Mouse (Mus musculus) forebrain, embryonic 10.5 days (tissue): ENCODE measurements around the gene Ggta1. TPM values are rescaled to one million over a fixed set of nuclear protein-coding genes. Genes with fewer than 3 reads are reported as not detected.

ENCODE experiments used
- DNase-seq: peaks from one replicate; pipeline ENCODE4 v3.0.0-alpha.2; 2017; ENCODE audit warnings: low spot score; ENCODE audit errors: extremely low spot score
- H3K27ac ChIP-seq: fragments of 300-500 bp; sonication (generic); 2 replicates; pipeline ENCODE4 v1.5.1; 2016; ENCODE audit warnings: mild to moderate bottlenecking
- H3K27me3 ChIP-seq: fragments of 300-500 bp; sonication (generic); 2 replicates; pipeline ENCODE4 v1.6.1; 2016; ENCODE audit warnings: mild to moderate bottlenecking; ENCODE audit not compliant: poor library complexity, severe bottlenecking
- H3K36me3 ChIP-seq: fragments of 300-500 bp; sonication (generic); replicated peaks from 2 replicates; pipeline ENCODE4 v1.6.1; 2016; ENCODE audit warnings: mild to moderate bottlenecking, moderate library complexity
- H3K4me1 ChIP-seq: fragments of 300-500 bp; sonication (generic); 2 replicates; pipeline ENCODE4 v1.6.1; 2016
- H3K4me3 ChIP-seq: fragments of 300-500 bp; sonication (generic); 2 replicates; pipeline ENCODE4 v1.5.1; 2016; ENCODE audit warnings: mild to moderate bottlenecking, moderate library complexity
- H3K9me3 ChIP-seq: fragments of 300-500 bp; sonication (generic); 2 replicates; pipeline ENCODE4 v1.6.1; 2016; ENCODE audit warnings: mild to moderate bottlenecking, moderate library complexity
- WGBS: fragments of 180-500 bp; shearing (Covaris S2); methylation state at CpG from one replicate; pipeline ENCODE4 v1.1.7; 2016; 5-methylcytosine and 5-hydroxymethylcytosine counted together
- polyA plus RNA-seq: library from polyadenylated mRNA; unstranded; fragments of >200 nt; fragmentation: Nextera tagmentation; extraction: Ambion mirVana; gene quantifications from 2 replicates; pipeline ENCODE4 v1.2.1, GENCODE M21; 2016

The Ggta1 gene
- polyA plus RNA-seq = 6.4 TPM in 2 replicates

DNA sequence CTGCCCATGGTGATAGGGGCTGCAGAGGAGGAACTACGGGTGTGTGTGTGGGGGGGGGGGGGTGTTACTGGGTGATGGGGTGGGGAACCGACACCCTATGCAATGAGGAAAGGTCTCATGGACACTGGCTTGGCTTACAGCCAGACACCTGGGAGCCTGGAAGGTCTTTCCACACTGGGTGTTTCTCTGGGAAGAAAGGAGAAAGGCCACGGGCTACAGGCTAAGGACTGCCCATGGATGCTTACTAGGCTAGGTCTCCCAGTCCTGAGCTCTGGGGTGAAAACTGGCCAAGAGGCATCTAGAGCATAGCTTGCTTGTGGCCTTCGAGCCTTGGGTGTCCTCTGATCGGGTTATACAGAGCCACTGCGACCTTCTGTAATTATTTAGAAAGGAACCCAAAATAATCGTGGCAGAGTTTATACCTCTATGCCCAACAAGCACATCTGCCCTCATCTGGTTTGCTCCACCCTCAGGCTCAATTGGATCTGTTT is at the start of gene Ggta1:
TSS of gene Ggta1 (minus strand) at position 441 of the 491 bp plus-strand sequence.
- Histone ChIP-seq H3K27me3 (peaks cover 24% of the 10 kb centered on the region), H3K36me3 (no peaks in the 10 kb centered on the region), H3K9me3 (no peaks in the 10 kb centered on the region), H3K4me1 (peaks cover 45% of the 10 kb centered on the region), H3K27ac (peak within 1 kb of the TSS; percentile 89), H3K4me3 (peak within 1 kb of the TSS; percentile 71)
- WGBS = 21% methylated on average over 7 of the region's 7 CpGs
- peak; percentile 44 for DNase-seq

DNA sequence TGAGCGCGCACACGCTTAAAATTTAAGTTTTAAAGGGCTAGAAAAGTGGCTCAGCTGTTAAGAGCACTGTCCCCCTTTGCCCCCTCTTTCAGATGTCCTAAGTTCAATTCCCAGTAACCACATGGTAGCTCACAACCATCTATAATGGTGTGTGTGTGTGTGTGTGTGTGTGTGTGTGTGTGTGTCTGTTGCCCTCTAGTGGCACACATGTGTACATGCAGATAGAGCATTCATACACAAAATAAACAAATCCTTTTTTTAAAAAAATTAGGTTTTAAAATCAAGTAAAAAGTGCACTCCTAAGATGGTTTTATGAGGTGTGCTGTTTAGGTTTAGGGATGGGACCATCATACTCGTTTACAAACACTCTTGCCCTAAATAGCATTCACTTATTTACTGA is 49.2 kb upstream of the Ggta1 start:
- Histone ChIP-seq H3K36me3 (no peaks in the 10 kb centered on the region), H3K9me3 (no peaks in the 10 kb centered on the region), H3K4me3 (no peak overlapping the region), H3K4me1 (peaks cover 33% of the 10 kb centered on the region), H3K27ac (no peak overlapping the region), H3K27me3 (no peaks in the 10 kb centered on the region)
- no peak for DNase-seq
- WGBS = 96% methylated on average over 4 of the region's 4 CpGs

GRCm38 (mm10) chr2:35510920-35511319 is 47.9 kb upstream of the Ggta1 start:
- 71% methylated on average over 1 of the region's 1 CpGs for WGBS
- Histone ChIP-seq H3K4me3 (no peak overlapping the region), H3K4me1 (peaks cover 45% of the 10 kb centered on the region), H3K36me3 (no peaks in the 10 kb centered on the region), H3K27me3 (no peaks in the 10 kb centered on the region), H3K9me3 (no peaks in the 10 kb centered on the region), H3K27ac (no peak overlapping the region)
- DNase-seq = no peak

GRCm38 (mm10) chr2:35509888-35510287 is 46.9 kb upstream of the Ggta1 start:
- Histone ChIP-seq H3K27ac (no peak overlapping the region), H3K27me3 (no peaks in the 10 kb centered on the region), H3K9me3 (no peaks in the 10 kb centered on the region), H3K4me1 (peaks cover 45% of the 10 kb centered on the region), H3K36me3 (no peaks in the 10 kb centered on the region), H3K4me3 (no peak overlapping the region)
- 69% methylated on average over 4 of the region's 4 CpGs for WGBS
- no peak for DNase-seq

DNA sequence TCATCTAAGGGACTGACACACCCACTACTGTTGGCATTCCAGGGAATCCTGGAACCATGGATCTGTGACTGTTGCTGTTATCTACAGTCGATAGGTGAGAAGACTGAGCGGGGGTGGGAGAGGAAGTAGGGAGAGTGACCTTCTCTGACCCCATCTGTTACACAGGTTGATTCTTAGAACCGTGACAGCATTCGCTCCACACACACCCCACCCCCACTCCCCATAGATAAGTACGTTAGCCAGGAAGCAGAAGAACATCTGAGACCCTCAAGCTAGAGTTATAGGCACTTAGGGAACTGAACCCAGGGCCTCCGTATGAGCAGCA is 46.3 kb upstream of the Ggta1 start:
- H3K4me1 ChIP-seq = peaks cover 45% of the 10 kb centered on the region
- H3K36me3 ChIP-seq = no peaks in the 10 kb centered on the region
- DNase-seq = no peak
- H3K4me3 ChIP-seq = no peak overlapping the region
- H3K27ac ChIP-seq = no peak overlapping the region
- H3K9me3 ChIP-seq = no peaks in the 10 kb centered on the region
- 47% methylated on average over 6 of the region's 6 CpGs for whole genome bisulfite sequencing
- no peaks in the 10 kb centered on the region for H3K27me3 ChIP-seq

GRCm38 (mm10) chr2:35508597-35509342 is 45.7 kb upstream of the Ggta1 start:
- WGBS = 66% methylated on average over 10 of the region's 10 CpGs
- H3K4me3 ChIP-seq = no peak overlapping the region

DNA sequence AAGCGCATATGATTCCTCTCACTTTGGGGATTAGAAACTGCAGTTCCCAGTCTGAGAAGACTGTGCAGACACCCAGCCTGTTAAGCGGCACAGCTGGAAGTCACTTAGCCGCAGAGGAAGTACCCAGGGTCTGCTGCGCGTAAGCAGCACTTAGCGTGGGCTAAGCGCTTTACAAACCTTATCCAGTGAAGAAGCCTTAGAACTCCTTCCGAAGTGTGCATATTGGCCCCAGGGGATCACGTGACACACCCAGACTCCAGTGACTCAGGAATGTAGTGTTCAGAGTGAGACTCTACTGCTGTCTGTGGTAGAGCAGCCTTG is 44.1 kb upstream of the Ggta1 start:
- Histone ChIP-seq H3K4me1 (peaks cover 61% of the 10 kb centered on the region), H3K27ac (no peak overlapping the region), H3K27me3 (no peaks in the 10 kb centered on the region), H3K36me3 (no peaks in the 10 kb centered on the region), H3K9me3 (no peaks in the 10 kb centered on the region), H3K4me3 (no peak overlapping the region)
- no peak for DNase-seq
- 48% methylated on average over 9 of the region's 9 CpGs for WGBS

More at GRCm38 (mm10) chr2:35508597-35509342, 45.7 kb upstream of the Ggta1 start:
- Histone ChIP-seq H3K27ac (no peak overlapping the region), H3K27me3 (no peaks in the 10 kb centered on the region), H3K4me1 (peaks cover 45% of the 10 kb centered on the region), H3K36me3 (no peaks in the 10 kb centered on the region), H3K9me3 (no peaks in the 10 kb centered on the region)
- no peak for DNase-seq

- Histone ChIP-seq H3K4me1 (peaks cover 66% of the 10 kb centered on the region), H3K36me3 (no peaks in the 10 kb centered on the region), H3K27me3 (no peaks in the 10 kb centered on the region), H3K4me3 (no peak overlapping the region), H3K27ac (no peak overlapping the region), H3K9me3 (no peaks in the 10 kb centered on the region)
- DNase-seq = no peak
- WGBS = 59% methylated on average over 6 of the region's 6 CpGs
These were observed 43.5 kb upstream of the Ggta1 start for GRCm38 (mm10) chr2:35506311-35507190.

DNA sequence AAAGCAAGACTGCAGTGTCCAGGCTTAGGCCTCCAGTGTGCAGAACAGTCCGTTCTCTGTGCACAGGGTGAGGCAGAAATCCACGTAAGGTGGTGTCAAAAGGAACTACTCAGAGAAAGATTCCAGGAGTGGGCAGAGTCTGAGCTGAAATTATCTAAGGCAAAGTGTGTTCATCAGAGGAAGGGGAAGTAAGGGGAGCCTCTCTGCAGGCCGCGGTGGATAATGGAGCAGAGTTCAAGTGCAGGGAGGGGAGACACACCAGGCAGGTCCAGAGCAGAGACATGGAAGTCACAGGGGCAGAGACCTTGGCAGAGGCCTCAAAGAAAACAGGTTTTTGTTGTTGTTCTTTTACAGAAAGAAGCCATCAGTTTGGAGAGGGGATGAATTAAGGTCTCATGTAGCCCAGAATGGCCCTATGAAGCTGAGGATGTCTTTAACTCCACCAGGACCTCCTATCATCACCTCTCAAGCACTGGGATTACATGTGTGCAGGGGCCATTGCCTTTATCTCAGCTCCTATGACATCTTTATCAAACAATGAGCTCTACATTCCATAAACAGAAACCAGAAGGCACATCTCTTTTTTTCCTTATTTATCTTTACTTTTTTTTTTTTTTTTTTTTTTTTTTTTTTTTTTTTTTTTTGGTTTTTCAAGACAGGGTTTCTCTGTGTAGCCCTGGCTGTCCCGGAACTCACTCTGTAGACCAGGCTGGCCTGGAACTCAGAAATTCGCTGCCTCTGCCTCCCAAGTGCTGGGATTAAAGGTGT is 42.7 kb upstream of the Ggta1 start:
- H3K9me3 ChIP-seq = no peaks in the 10 kb centered on the region
- H3K4me3 ChIP-seq = no peak overlapping the region
- no peak overlapping the region for H3K27ac ChIP-seq
- no peaks in the 10 kb centered on the region for H3K27me3 ChIP-seq
- 84% methylated on average over 6 of the region's 6 CpGs for WGBS
- no peaks in the 10 kb centered on the region for H3K36me3 ChIP-seq
- peaks cover 63% of the 10 kb centered on the region for H3K4me1 ChIP-seq
- no peak for DNase-seq

- WGBS = 76% methylated on average over 7 of the region's 7 CpGs
- no peak for DNase-seq
- Histone ChIP-seq H3K4me1 (peaks cover 56% of the 10 kb centered on the region), H3K27ac (peak overlapping the region; percentile 32; the same call in 1 of the 2 replicates), H3K36me3 (no peaks in the 10 kb centered on the region), H3K27me3 (no peaks in the 10 kb centered on the region), H3K4me3 (no peak overlapping the region), H3K9me3 (no peaks in the 10 kb centered on the region)
These were observed 41.4 kb upstream of the Ggta1 start for GRCm38 (mm10) chr2:35504417-35504776.

DNA sequence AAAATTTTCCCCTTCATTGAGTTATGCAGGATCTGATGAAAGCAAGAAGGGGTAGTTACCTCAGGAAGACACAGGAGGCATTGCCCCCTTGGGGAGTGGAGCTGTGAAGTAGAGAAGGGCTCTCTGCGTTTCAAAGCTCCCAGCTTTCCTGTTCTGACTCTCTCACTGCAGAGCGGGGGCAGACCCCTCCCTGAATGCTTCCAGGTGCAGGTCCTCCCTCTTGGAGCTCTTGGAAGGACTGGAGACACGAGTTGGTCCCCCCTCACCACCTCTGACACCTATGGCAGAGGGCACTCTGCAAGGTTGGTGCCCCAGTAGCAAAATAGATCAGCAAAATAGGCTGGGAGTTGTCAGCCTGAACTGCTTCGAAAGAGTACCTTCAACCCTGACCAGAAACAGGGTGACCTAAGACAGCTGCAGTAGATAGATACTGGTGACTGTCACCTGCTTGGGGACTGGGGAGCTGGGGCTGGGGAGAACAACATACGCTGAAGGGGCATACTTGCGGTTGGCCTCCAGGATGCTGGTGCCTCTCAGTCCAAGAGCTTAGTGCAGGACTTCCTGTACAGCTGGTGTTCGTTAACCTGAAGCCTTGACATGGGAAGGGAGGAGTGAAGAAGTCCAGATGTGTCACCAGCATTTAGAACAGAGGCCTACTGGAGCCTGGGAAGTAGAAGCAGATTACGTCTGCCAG is 40.8 kb upstream of the Ggta1 start:
- peak overlapping the region; percentile 32 for H3K27ac ChIP-seq

GRCm38 (mm10) chr2:35503021-35503722 is 40.1 kb upstream of the Ggta1 start:
- 92% methylated on average over 12 of the region's 12 CpGs for WGBS
- DNase-seq = no peak
- H3K27ac ChIP-seq = peak overlapping the region; percentile 53

More for the DNA sequence above, 40.8 kb upstream of the Ggta1 start:
- DNase-seq = no peak
- Histone ChIP-seq H3K4me1 (peaks cover 50% of the 10 kb centered on the region), H3K27me3 (no peaks in the 10 kb centered on the region), H3K36me3 (no peaks in the 10 kb centered on the region), H3K4me3 (no peak overlapping the region), H3K9me3 (no peaks in the 10 kb centered on the region)
- 60% methylated on average over 8 of the region's 8 CpGs for WGBS

More at GRCm38 (mm10) chr2:35503021-35503722, 40.1 kb upstream of the Ggta1 start:
- Histone ChIP-seq H3K4me1 (peaks cover 43% of the 10 kb centered on the region), H3K36me3 (no peaks in the 10 kb centered on the region), H3K4me3 (no peak overlapping the region), H3K27me3 (no peaks in the 10 kb centered on the region), H3K9me3 (no peaks in the 10 kb centered on the region)
